Mouse (Mus musculus) ovary, postnatal 36 days (tissue): ENCODE data around the gene BC017158.
A peak's percentile ranks its signal among the peaks of the same experiment; 100 is the strongest.

ENCODE experiments used
- DNase-seq: peaks from one replicate; pipeline ENCODE4 v3.0.0; 2022; ENCODE audit warnings: low spot score, mixed read lengths

Gene BC017158

GRCm38 (mm10) chr7:128309216-128309615 is 11.2 kb upstream of the BC017158 start:
- DNase-seq, result no peak

GRCm38 (mm10) chr7:128307851-128308250 is 9.9 kb upstream of the BC017158 start:
- DNase-seq, result no peak

GRCm38 (mm10) chr7:128304907-128305306 is 6.9 kb upstream of the BC017158 start:
- peak; percentile 49 for DNase-seq

- DNase-seq, result no peak
These were observed 6.2 kb upstream of the BC017158 start for GRCm38 (mm10) chr7:128304198-128304597.

- no peak for DNase-seq
These were observed 4.2 kb upstream of the BC017158 start for GRCm38 (mm10) chr7:128302151-128302550.

- no peak for DNase-seq
These were observed 3.0 kb upstream of the BC017158 start for GRCm38 (mm10) chr7:128300952-128301351.

GRCm38 (mm10) chr7:128298481-128299342 is 742 bp upstream of the BC017158 start:
- no peak for DNase-seq

- no peak for DNase-seq
These were observed 716 bp downstream of the BC017158 start for GRCm38 (mm10) chr7:128297291-128297616.

GRCm38 (mm10) chr7:128296514-128296913 is 1.5 kb downstream of the BC017158 start:
- DNase-seq, result no peak

- no peak for DNase-seq
These were observed 3.2 kb downstream of the BC017158 start for GRCm38 (mm10) chr7:128294785-128295184.

- no peak for DNase-seq
These were observed 8.9 kb downstream of the BC017158 start for GRCm38 (mm10) chr7:128288923-128289544.

GRCm38 (mm10) chr7:128285060-128285459 is 12.9 kb downstream of the BC017158 start:
- no peak for DNase-seq

- DNase-seq, result no peak
These were observed 13.9 kb downstream of the BC017158 start for GRCm38 (mm10) chr7:128284047-128284446.

GRCm38 (mm10) chr7:128282532-128283244 is 15.3 kb downstream of the BC017158 start:
- no peak for DNase-seq

GRCm38 (mm10) chr7:128281765-128282164 is 16.2 kb downstream of the BC017158 start:
- no peak for DNase-seq

GRCm38 (mm10) chr7:128279750-128280149 is 18.2 kb downstream of the BC017158 start:
- no peak for DNase-seq

- no peak for DNase-seq
These were observed 21.9 kb downstream of the BC017158 start for GRCm38 (mm10) chr7:128276051-128276450.

GRCm38 (mm10) chr7:128271496-128271895 is 26.5 kb downstream of the BC017158 start:
- no peak for DNase-seq

GRCm38 (mm10) chr7:128270431-128270850 is 27.5 kb downstream of the BC017158 start:
- DNase-seq, result no peak

- DNase-seq, result no peak
These were observed 30.2 kb downstream of the BC017158 start for GRCm38 (mm10) chr7:128267813-128268212.

- no peak for DNase-seq
These were observed 30.6 kb downstream of the BC017158 start for GRCm38 (mm10) chr7:128267391-128267790.

- no peak for DNase-seq
These were observed 31.9 kb downstream of the BC017158 start for GRCm38 (mm10) chr7:128266056-128266455.

GRCm38 (mm10) chr7:128265411-128265810 is 32.6 kb downstream of the BC017158 start, which contains the start of gene Slc5a2:
Gene Slc5a2, plus strand, starts transcription at chr7:128265657.
- no peak for DNase-seq
